Mouse (Mus musculus) olfactory bulb, adult 2 months (tissue): ENCODE data around the gene Kif13a.

Source experiments
- CTCF ChIP-seq: fragments of 200-500 bp; IDR thresholded peaks from 2 replicates; pipeline ENCODE4 v1.5.1; 2012; ENCODE audit warnings: low read depth, mild to moderate bottlenecking, low read length, moderate library complexity; ENCODE audit not compliant: insufficient read depth
- POLR2A ChIP-seq: fragments of 200-500 bp; IDR thresholded peaks from 2 replicates; pipeline ENCODE4 v1.6.1; 2012; ENCODE audit warnings: mild to moderate bottlenecking, low read depth, low read length, moderate library complexity; ENCODE audit not compliant: insufficient read depth

DNA sequence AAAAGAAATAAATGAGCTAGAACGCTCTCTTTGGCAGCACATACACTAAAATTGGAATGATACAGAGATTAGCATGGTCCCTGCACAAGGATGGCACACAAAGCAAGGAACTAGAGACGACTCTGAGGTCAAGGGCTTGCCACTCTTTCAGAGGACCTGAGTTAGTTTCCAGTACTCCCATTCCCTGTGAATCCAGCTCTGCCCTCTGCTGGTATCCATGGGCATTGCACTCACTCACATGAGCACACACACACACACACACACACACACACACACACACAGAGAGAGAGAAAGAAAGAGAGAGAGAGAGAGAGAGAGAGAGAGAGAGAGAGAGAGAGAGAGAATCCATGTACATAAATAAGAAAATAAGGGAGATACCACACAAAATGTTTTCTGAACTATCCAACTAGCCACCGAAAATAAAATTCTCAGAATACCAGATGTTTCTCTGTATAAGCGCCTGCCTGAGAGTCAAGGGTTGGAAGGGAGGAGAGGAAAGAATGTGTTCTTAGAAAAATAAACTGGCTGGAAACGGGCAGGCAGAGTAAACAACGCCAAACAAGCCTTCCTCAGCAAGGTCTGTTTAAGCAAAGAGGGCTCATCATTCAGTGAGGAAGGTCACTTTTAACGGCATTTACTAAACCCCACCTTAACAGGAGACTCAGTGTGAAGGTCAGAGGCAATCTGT, 27.0 kb downstream of the Kif13a start:
- TF ChIP-seq POLR2A, result no peak
- TF ChIP-seq CTCF, result no peak
